Mouse (Mus musculus): ENCODE data around the gene Nsg2. TPM values are rescaled to one million over a fixed set of nuclear protein-coding genes. Genes with fewer than 3 reads are reported as not detected.

The Nsg2 gene
- polyA plus RNA-seq, 2 experiments = 3.2 to 17.5 TPM

- Histone ChIP-seq H3K4me1 (ENCODE audit: control insufficient read depth, insufficient read depth, low read length) (no peaks in the 10 kb centered on the region), H3K27me3 (ENCODE audit: control insufficient read depth, insufficient read depth, low read length) (no peaks in the 10 kb centered on the region), H3K4me2 (replicated peaks; ENCODE audit: low read depth, low read length, severe bottlenecking) (no peak overlapping the region), H3K9me3 (ENCODE audit: control insufficient read depth, low read length) (no peaks in the 10 kb centered on the region), H3K27ac (replicated peaks; ENCODE audit: low read depth, low read length) (no peak overlapping the region), H3K36me3 (ENCODE audit: control insufficient read depth, insufficient read depth, low read length) (no peaks in the 10 kb centered on the region), H3K9ac (ENCODE audit: low read depth, low read length, severe bottlenecking) (no peak overlapping the region), H3K4me3 (replicated peaks; ENCODE audit: low read length) (no peak overlapping the region)
- no peak for DNase-seq (ENCODE audit: low spot score)
- no peak for TF ChIP-seq POLR2A (IDR thresholded peaks at IDR 0.05; ENCODE audit: borderline replicate concordance, extremely low read depth, insufficient read depth, insufficient read length)
- ATAC-seq (ENCODE audit: low FRiP score, low read depth) = no peak
Measured at GRCm38 (mm10) chr11:31983249-31983648, 17.0 kb upstream of the Nsg2 start.

GRCm38 (mm10) chr11:31984786-31985185 lies 15.5 kb upstream of the Nsg2 start:
- 69% methylated on average over 2 of the region's 2 CpGs for WGBS
- Histone ChIP-seq H3K27me3 (ENCODE audit: control insufficient read depth, insufficient read depth, low read length) (no peaks in the 10 kb centered on the region), H3K9ac (ENCODE audit: low read depth, low read length, severe bottlenecking) (no peak overlapping the region), H3K4me3 (replicated peaks; ENCODE audit: low read length) (no peak overlapping the region), H3K36me3 (ENCODE audit: control insufficient read depth, insufficient read depth, low read length) (no peaks in the 10 kb centered on the region), H3K27ac (replicated peaks; ENCODE audit: low read depth, low read length) (no peak overlapping the region), H3K4me2 (replicated peaks; ENCODE audit: low read depth, low read length, severe bottlenecking) (no peak overlapping the region), H3K4me1 (ENCODE audit: control insufficient read depth, insufficient read depth, low read length) (no peaks in the 10 kb centered on the region), H3K9me3 (ENCODE audit: control insufficient read depth, low read length) (no peaks in the 10 kb centered on the region)
- TF ChIP-seq POLR2A (IDR thresholded peaks at IDR 0.05; ENCODE audit: borderline replicate concordance, extremely low read depth, insufficient read depth, insufficient read length) = no peak
- DNase-seq (ENCODE audit: low spot score) = no peak
- no peak for ATAC-seq (ENCODE audit: low FRiP score, low read depth)

GRCm38 (mm10) chr11:31992535-31992934 lies 7.7 kb upstream of the Nsg2 start:
- Histone ChIP-seq H3K4me2 (replicated peaks; ENCODE audit: low read depth, low read length, severe bottlenecking) (no peak overlapping the region), H3K27me3 (ENCODE audit: control insufficient read depth, insufficient read depth, low read length) (no peaks in the 10 kb centered on the region), H3K9me3 (ENCODE audit: control insufficient read depth, low read length) (no peaks in the 10 kb centered on the region), H3K27ac (replicated peaks; ENCODE audit: low read depth, low read length) (no peak overlapping the region), H3K36me3 (ENCODE audit: control insufficient read depth, insufficient read depth, low read length) (no peaks in the 10 kb centered on the region), H3K4me3 (replicated peaks; ENCODE audit: low read length) (no peak overlapping the region), H3K9ac (ENCODE audit: low read depth, low read length, severe bottlenecking) (no peak overlapping the region), H3K4me1 (ENCODE audit: control insufficient read depth, insufficient read depth, low read length) (no peaks in the 10 kb centered on the region)
- TF ChIP-seq POLR2A (IDR thresholded peaks at IDR 0.05; ENCODE audit: borderline replicate concordance, extremely low read depth, insufficient read depth, insufficient read length) = no peak
- DNase-seq (ENCODE audit: low spot score) = no peak
- no peak for ATAC-seq (ENCODE audit: low FRiP score, low read depth)
- 81% methylated on average over 3 of the region's 3 CpGs for WGBS

GRCm38 (mm10) chr11:31999716-32000115 lies 547 bp upstream of the Nsg2 start:
- Histone ChIP-seq H3K4me1 (ENCODE audit: control insufficient read depth, insufficient read depth, low read length) (peaks cover 8% of the 10 kb centered on the region; the same call in 1 of the 2 replicates), H3K27ac (replicated peaks; ENCODE audit: low read depth, low read length) (no peak overlapping the region), H3K27me3 (ENCODE audit: control insufficient read depth, insufficient read depth, low read length) (no peaks in the 10 kb centered on the region), H3K36me3 (ENCODE audit: control insufficient read depth, insufficient read depth, low read length) (no peaks in the 10 kb centered on the region), H3K4me3 (replicated peaks; ENCODE audit: low read length) (no peak overlapping the region), H3K9me3 (ENCODE audit: control insufficient read depth, low read length) (no peaks in the 10 kb centered on the region), H3K4me2 (replicated peaks; ENCODE audit: low read depth, low read length, severe bottlenecking) (no peak overlapping the region), H3K9ac (ENCODE audit: low read depth, low read length, severe bottlenecking) (no peak overlapping the region)
- TF ChIP-seq POLR2A (IDR thresholded peaks at IDR 0.05; ENCODE audit: borderline replicate concordance, extremely low read depth, insufficient read depth, insufficient read length) = no peak
- no peak for DNase-seq (ENCODE audit: low spot score)
- ATAC-seq (ENCODE audit: low FRiP score, low read depth) = no peak
- WGBS = 33% methylated on average over 2 of the region's 2 CpGs

- no peak overlapping the region for H3K27ac ChIP-seq (replicated peaks; ENCODE audit: low read depth, low read length)
- ATAC-seq (ENCODE audit: low FRiP score, low read depth) (no peak), DNase-seq (ENCODE audit: low spot score) (no peak)
- H3K36me3 ChIP-seq (ENCODE audit: control insufficient read depth, insufficient read depth, low read length) = no peaks in the 10 kb centered on the region
- H3K4me2 ChIP-seq (replicated peaks; ENCODE audit: low read depth, low read length, severe bottlenecking) = peak overlapping the region; percentile 36
- no peak for TF ChIP-seq POLR2A (IDR thresholded peaks at IDR 0.05; ENCODE audit: borderline replicate concordance, extremely low read depth, insufficient read depth, insufficient read length)
- peaks cover 8% of the 10 kb centered on the region; the same call in 1 of the 2 replicates for H3K4me1 ChIP-seq (ENCODE audit: control insufficient read depth, insufficient read depth, low read length)
- peak overlapping the region; percentile 17 for H3K4me3 ChIP-seq (replicated peaks; ENCODE audit: low read length)
- H3K9ac ChIP-seq (ENCODE audit: low read depth, low read length, severe bottlenecking) = no peak overlapping the region
- WGBS = 2% methylated on average over 11 of the region's 11 CpGs
- no peaks in the 10 kb centered on the region for H3K9me3 ChIP-seq (ENCODE audit: control insufficient read depth, low read length)
- no peaks in the 10 kb centered on the region for H3K27me3 ChIP-seq (ENCODE audit: control insufficient read depth, insufficient read depth, low read length)
Measured at GRCm38 (mm10) chr11:32001181-32001910, 1.1 kb downstream of the Nsg2 start.

Data from limb, embryonic 14.5 days (tissue).